Mouse (Mus musculus): ENCODE measurements around the gene Mapkapk3. TPM values are rescaled to one million over a fixed set of nuclear protein-coding genes. Genes with fewer than 3 reads are reported as not detected.

Gene Mapkapk3
- 1 to 10 TPM; 2.2 to 2.3 TPM for total RNA-seq (2021)
- long read RNA-seq, experiment 1, partial matches to known transcripts, result 0 of 3 reads
- long read RNA-seq, experiment 1, other reads (novel, unspliced or antisense), result 3 of 3 reads
- long read RNA-seq, experiment 2, partial matches to known transcripts, result 3 of 4 reads
- long read RNA-seq, experiment 2, other reads (novel, unspliced or antisense), result 1 of 4 reads

- peak in 1 of 2 experiments; percentile 35 for DNase-seq (ENCODE audit: low spot score in 2 of 2)
- peak; percentile 63 for TF ChIP-seq CTCF (conservative IDR thresholded peaks at IDR 0.05)
Measured at GRCm38 (mm10) chr9:107289211-107290076, at the start of gene Mapkapk3. Mapkapk3 (minus strand) TSS chr9:107289877.

GRCm38 (mm10) chr9:107338172-107338883, 48.7 kb upstream of the Mapkapk3 start, which contains the start of gene Hemk1:
Hemk1 (minus strand) TSS chr9:107338350.
- no peak for TF ChIP-seq CTCF (conservative IDR thresholded peaks at IDR 0.05)
- H3K27ac ChIP-seq, result peak within 1 kb of the TSS; percentile 97
- H3K4me3 ChIP-seq, result peak within 1 kb of the TSS; percentile 69
- peak; percentile 75 to 77 for DNase-seq (ENCODE audit: low spot score in 2 of 2)

More at GRCm38 (mm10) chr9:107289211-107290076, at the start of gene Mapkapk3:
- Histone ChIP-seq H3K4me3 (peak within 1 kb of the TSS; percentile 56), H3K27ac (no peak within 1 kb of the TSS; the same call in 1 of the 2 replicates)

- TF ChIP-seq CTCF (conservative IDR thresholded peaks at IDR 0.05), result no peak
- no peak overlapping the region for H3K4me3 ChIP-seq
- H3K27ac ChIP-seq, result no peak overlapping the region
- no peak for DNase-seq (ENCODE audit: low spot score in 2 of 2)
Measured at GRCm38 (mm10) chr9:107336386-107336785, 46.7 kb upstream of the Mapkapk3 start.

GRCm38 (mm10) chr9:107335909-107336308, 46.2 kb upstream of the Mapkapk3 start:
- peak; percentile 96 for TF ChIP-seq CTCF (conservative IDR thresholded peaks at IDR 0.05)
- peak; percentile 32 to 76 for DNase-seq (ENCODE audit: low spot score in 2 of 2)
- H3K4me3 ChIP-seq, result no peak overlapping the region
- no peak overlapping the region for H3K27ac ChIP-seq

GRCm38 (mm10) chr9:107335046-107335445, 45.4 kb upstream of the Mapkapk3 start:
- no peak overlapping the region for H3K4me3 ChIP-seq
- TF ChIP-seq CTCF (conservative IDR thresholded peaks at IDR 0.05), result peak; percentile 30

GRCm38 (mm10) chr9:107334356-107334755, 44.7 kb upstream of the Mapkapk3 start:
- H3K27ac ChIP-seq, result no peak overlapping the region
- no peak overlapping the region for H3K4me3 ChIP-seq
- TF ChIP-seq CTCF (conservative IDR thresholded peaks at IDR 0.05), result no peak
- no peak for DNase-seq (ENCODE audit: low spot score in 2 of 2)

More at GRCm38 (mm10) chr9:107335046-107335445, 45.4 kb upstream of the Mapkapk3 start:
- H3K27ac ChIP-seq, result no peak overlapping the region
- DNase-seq (ENCODE audit: low spot score in 2 of 2), result no peak

GRCm38 (mm10) chr9:107333686-107334085, 44.0 kb upstream of the Mapkapk3 start:
- no peak overlapping the region for H3K27ac ChIP-seq
- no peak for DNase-seq (ENCODE audit: low spot score in 2 of 2)
- no peak overlapping the region for H3K4me3 ChIP-seq
- no peak for TF ChIP-seq CTCF (conservative IDR thresholded peaks at IDR 0.05)

- Histone ChIP-seq H3K4me3 (no peak overlapping the region), H3K27ac (no peak overlapping the region)
- DNase-seq (ENCODE audit: low spot score in 2 of 2), result no peak
- no peak for TF ChIP-seq CTCF (conservative IDR thresholded peaks at IDR 0.05)
Measured at GRCm38 (mm10) chr9:107330791-107331190, 41.1 kb upstream of the Mapkapk3 start.

- Histone ChIP-seq H3K27ac (no peak overlapping the region), H3K4me3 (no peak overlapping the region)
- no peak for TF ChIP-seq CTCF (conservative IDR thresholded peaks at IDR 0.05)
- DNase-seq (ENCODE audit: low spot score in 2 of 2), result no peak
Measured at GRCm38 (mm10) chr9:107327879-107328620, 38.4 kb upstream of the Mapkapk3 start.

GRCm38 (mm10) chr9:107325904-107326303, 36.2 kb upstream of the Mapkapk3 start:
- H3K27ac ChIP-seq, result no peak overlapping the region

GRCm38 (mm10) chr9:107324799-107325561, 35.3 kb upstream of the Mapkapk3 start:
- H3K27ac ChIP-seq, result no peak overlapping the region
- H3K4me3 ChIP-seq, result no peak overlapping the region
- DNase-seq (ENCODE audit: low spot score in 2 of 2), result no peak
- no peak for TF ChIP-seq CTCF (conservative IDR thresholded peaks at IDR 0.05)

More at GRCm38 (mm10) chr9:107325904-107326303, 36.2 kb upstream of the Mapkapk3 start:
- no peak overlapping the region for H3K4me3 ChIP-seq
- DNase-seq (ENCODE audit: low spot score in 2 of 2), result no peak
- TF ChIP-seq CTCF (conservative IDR thresholded peaks at IDR 0.05), result no peak
